Mouse (Mus musculus) kidney, adult 18-20 months (tissue): ENCODE measurements around the gene Best2.
A peak's percentile ranks its signal among the peaks of the same experiment; 100 is the strongest.

Experiments used
- DNase-seq: peaks from one replicate; pipeline ENCODE4 v3.0.0; 2021

Gene Best2

GRCm38 (mm10) chr8:85021514-85022055 lies 7.3 kb upstream of the Best2 start:
- no peak for DNase-seq

GRCm38 (mm10) chr8:85017209-85017608 lies 2.9 kb upstream of the Best2 start:
- no peak for DNase-seq

- no peak for DNase-seq
Observed at GRCm38 (mm10) chr8:85016724-85017123, 2.4 kb upstream of the Best2 start.

- peak; percentile 84 for DNase-seq
Observed at GRCm38 (mm10) chr8:85013230-85013840, 996 bp downstream of the Best2 start.

GRCm38 (mm10) chr8:85011242-85011641 lies 3.1 kb downstream of the Best2 start:
- no peak for DNase-seq

GRCm38 (mm10) chr8:85007686-85008085 lies 6.6 kb downstream of the Best2 start:
- DNase-seq, result peak; percentile 57

GRCm38 (mm10) chr8:84997649-84998295 lies 16.6 kb downstream of the Best2 start:
- peak; percentile 89 for DNase-seq

- no peak for DNase-seq
Observed at GRCm38 (mm10) chr8:84996978-84997377, 17.4 kb downstream of the Best2 start.

- no peak for DNase-seq
Observed at GRCm38 (mm10) chr8:84995680-84996079, 18.7 kb downstream of the Best2 start.

GRCm38 (mm10) chr8:84994375-84994774 lies 20.0 kb downstream of the Best2 start:
- DNase-seq, result no peak

GRCm38 (mm10) chr8:84990836-84991235 lies 23.5 kb downstream of the Best2 start:
- DNase-seq, result peak; percentile 91

- peak; percentile 98 for DNase-seq
Observed at GRCm38 (mm10) chr8:84990349-84990748, 24.0 kb downstream of the Best2 start, which contains the start of gene Hook2. TSS of gene Hook2 (plus strand) at chr8:84990603.

GRCm38 (mm10) chr8:84989810-84990209 lies 24.5 kb downstream of the Best2 start:
- DNase-seq, result peak; percentile 96

GRCm38 (mm10) chr8:84989311-84989731 lies 25.0 kb downstream of the Best2 start:
- DNase-seq, result peak; percentile 85

GRCm38 (mm10) chr8:84987903-84988302 lies 26.4 kb downstream of the Best2 start:
- DNase-seq, result no peak

GRCm38 (mm10) chr8:84987388-84987787 lies 26.9 kb downstream of the Best2 start:
- DNase-seq, result no peak

- DNase-seq, result no peak
Observed at GRCm38 (mm10) chr8:84986379-84986945, 27.9 kb downstream of the Best2 start.

GRCm38 (mm10) chr8:84985684-84986378 lies 28.5 kb downstream of the Best2 start:
- peak; percentile 91 for DNase-seq

- DNase-seq, result no peak
Observed at GRCm38 (mm10) chr8:84985049-84985683, 29.2 kb downstream of the Best2 start.

- peak; percentile 73 for DNase-seq
Observed at GRCm38 (mm10) chr8:84984294-84985048, 29.9 kb downstream of the Best2 start.

- no peak for DNase-seq
Observed at GRCm38 (mm10) chr8:84982499-84983011, 31.8 kb downstream of the Best2 start.
